Mouse (Mus musculus) liver, embryonic 14.5 days (tissue): Measurements from ENCODE around the gene Col18a1. TPM values are rescaled to one million over a fixed set of nuclear protein-coding genes. Genes with fewer than 3 reads are reported as not detected.
A peak's percentile ranks its signal among the peaks of the same experiment; 100 is the strongest.
"Not testable (repeated sequence)": the region's sequence is repeated elsewhere in the genome, so short reads cannot be mapped to it uniquely, and the experiment has no call there.

Experiments
- ATAC-seq: fragments of 200-750 bp; cut with Nextera tagmentation; 2 replicates; pipeline ENCODE4 v1.8.0; 2017; ENCODE audit warnings: moderate number of reproducible peaks, mild to moderate bottlenecking, moderate library complexity; ENCODE audit not compliant: insufficient read depth
- DNase-seq, 3 experiments: peaks; one replicate each; pipeline ENCODE4 v3.0.0-alpha.2; 2012 to 2013; ENCODE audit warnings: low read depth in 3 of 3, low spot score in 3 of 3
- H3K27ac ChIP-seq: fragments of 300-500 bp; sonication (generic); 2 replicates; pipeline ENCODE4 v1.5.1; 2014; ENCODE audit warnings: moderate library complexity, mild to moderate bottlenecking, control low read depth, inconsistent platforms
- H3K27me3 ChIP-seq: fragments of 300-500 bp; sonication (generic); 2 replicates; pipeline ENCODE4 v1.6.1; 2014; ENCODE audit warnings: mild to moderate bottlenecking, low read length, moderate library complexity; ENCODE audit not compliant: control insufficient read depth, insufficient read depth
- H3K36me3 ChIP-seq: fragments of 300-500 bp; sonication (generic); replicated peaks from 2 replicates; pipeline ENCODE4 v1.6.1; 2014; ENCODE audit warnings: low read depth; ENCODE audit not compliant: control insufficient read depth, insufficient read depth
- H3K4me1 ChIP-seq, 2 experiments: fragments of 200-500 bp in 1 of 2; fragments of 300-500 bp in 1 of 2; sonication (generic) in 1 of 2; replicated peaks; 2 replicates each; pipeline ENCODE4 v1.6.1; 2012 to 2014; ENCODE audit warnings: antibody characterized with exemption in 1 of 2, inconsistent platforms in 1 of 2, low read length in 1 of 2; ENCODE audit not compliant: control insufficient read depth in 2 of 2, insufficient read depth in 2 of 2
- H3K4me2 ChIP-seq: fragments of 300-500 bp; sonication (generic); 2 replicates; pipeline ENCODE4 v1.6.1; 2014; ENCODE audit warnings: low read depth, mild to moderate bottlenecking, control low read depth, moderate library complexity
- H3K4me3 ChIP-seq, 2 experiments: fragments of 200-500 bp in 1 of 2; fragments of 300-500 bp in 1 of 2; sonication (generic) in 1 of 2; 2 replicates each; pipeline ENCODE4 v1.5.1; 2012 to 2014; ENCODE audit warnings: low read depth in 2 of 2, low read length in 2 of 2, mild to moderate bottlenecking in 2 of 2, control low read depth in 1 of 2, inconsistent platforms in 1 of 2, moderate library complexity in 1 of 2; ENCODE audit not compliant: insufficient read depth in 1 of 2
- H3K9ac ChIP-seq: fragments of 300-500 bp; sonication (generic); replicated peaks from 2 replicates; pipeline ENCODE4 v1.6.1; 2014; ENCODE audit warnings: mild to moderate bottlenecking, control low read depth, moderate library complexity
- H3K9me3 ChIP-seq: fragments of 300-500 bp; sonication (generic); 2 replicates; pipeline ENCODE4 v1.6.1; 2016; ENCODE audit warnings: low read length, mixed read lengths; ENCODE audit not compliant: control insufficient read depth
- CTCF ChIP-seq: IDR thresholded peaks from 2 replicates; pipeline ENCODE4 v1.5.1; 2016; ENCODE audit warnings: antibody characterized with exemption, low read depth, control low read depth
- EP300 ChIP-seq: IDR thresholded peaks from 2 replicates; pipeline ENCODE4 v1.6.1; 2016; ENCODE audit warnings: antibody characterized with exemption, low read depth
- WGBS: fragments of 180-500 bp; shearing (Covaris S2); extraction: QIAGEN DNeasy Blood & Tissue Kit; methylation state at CpG from one replicate; pipeline ENCODE4 v1.1.7; 2014; ENCODE audit not compliant: insufficient replicate concordance; 5-methylcytosine and 5-hydroxymethylcytosine counted together
- polyA plus RNA-seq, 2 experiments: library from polyadenylated mRNA; depleted of rRNA in 1 of 2; stranded (reverse) in 1 of 2; unstranded in 1 of 2; fragments of >200 nt; fragmentation: Nextera tagmentation in 1 of 2; extraction: Ambion mirVana in 1 of 2; gene quantifications; 2 replicates each; pipeline versions ENCODE4 v1.2.1 to v1.2.3; 2012 to 2014

Gene Col18a1
- polyA plus RNA-seq, 2 experiments, result 24.6 to 31.4 TPM

DNA sequence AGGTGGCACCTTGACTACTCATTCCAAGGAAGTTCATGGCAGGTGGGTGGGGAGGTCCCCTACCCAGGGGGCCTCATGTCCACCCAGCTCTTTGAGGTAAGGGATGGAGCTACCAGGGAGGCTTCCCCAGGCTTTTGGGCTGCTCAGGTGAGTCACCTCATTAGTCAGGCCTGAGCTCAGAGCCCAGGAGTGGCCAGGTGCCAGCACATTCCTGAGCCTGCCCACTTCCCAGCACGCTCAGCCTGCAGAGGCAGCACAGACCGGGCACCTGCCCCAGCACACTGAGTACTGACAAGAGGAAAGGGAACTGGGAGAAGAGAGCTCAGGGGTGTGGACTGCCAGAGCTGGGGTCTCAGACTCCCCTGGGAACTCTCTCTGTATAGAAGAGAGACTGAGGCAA, 24.0 kb downstream of the Col18a1 start:
- Histone ChIP-seq H3K4me2 (no peak overlapping the region), H3K36me3 (no peaks in the 10 kb centered on the region), H3K4me3 (no peak overlapping the region), H3K27ac (no peak overlapping the region), H3K4me1 (peaks cover 0 to 5% of the 10 kb centered on the region in 2 experiments; a peak in 2 of 4 replicates), H3K27me3 (no peaks in the 10 kb centered on the region), H3K9ac (no peak overlapping the region), H3K9me3 (no peaks in the 10 kb centered on the region)
- ATAC-seq (no peak), DNase-seq (no peak)
- TF ChIP-seq EP300 (no peak), CTCF (no peak)
- 84% methylated on average over 2 of the region's 2 CpGs for WGBS

DNA sequence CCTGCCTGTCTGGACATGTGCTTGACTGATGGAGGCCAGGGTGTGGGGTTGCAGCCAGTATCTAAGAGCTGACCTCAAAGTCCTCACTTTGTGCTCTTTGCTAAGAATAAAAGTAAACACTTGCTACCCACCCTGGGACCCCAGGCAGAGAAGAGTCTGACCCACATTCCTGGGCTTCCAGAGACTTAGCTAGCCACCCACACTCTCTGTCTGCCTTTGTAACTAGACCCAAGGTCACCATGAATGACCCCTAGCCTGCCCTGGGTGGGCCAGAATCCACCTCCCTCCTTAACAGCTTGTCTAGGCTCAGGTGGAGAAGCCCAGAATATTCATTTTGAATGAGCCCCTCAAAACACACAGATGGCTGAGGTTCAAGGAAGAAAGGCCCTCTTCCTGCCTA, 28.0 kb downstream of the Col18a1 start:
- Histone ChIP-seq H3K9me3 (no peaks in the 10 kb centered on the region; the same call in 1 of the 2 replicates), H3K27ac (no peak overlapping the region), H3K9ac (no peak overlapping the region), H3K27me3 (no peaks in the 10 kb centered on the region), H3K4me2 (no peak overlapping the region), H3K4me3 (no peak overlapping the region), H3K36me3 (no peaks in the 10 kb centered on the region), H3K4me1 (peaks cover 27 to 37% of the 10 kb centered on the region in 2 experiments)
- TF ChIP-seq EP300 (no peak), CTCF (no peak)
- DNase-seq (no peak), ATAC-seq (no peak)

DNA sequence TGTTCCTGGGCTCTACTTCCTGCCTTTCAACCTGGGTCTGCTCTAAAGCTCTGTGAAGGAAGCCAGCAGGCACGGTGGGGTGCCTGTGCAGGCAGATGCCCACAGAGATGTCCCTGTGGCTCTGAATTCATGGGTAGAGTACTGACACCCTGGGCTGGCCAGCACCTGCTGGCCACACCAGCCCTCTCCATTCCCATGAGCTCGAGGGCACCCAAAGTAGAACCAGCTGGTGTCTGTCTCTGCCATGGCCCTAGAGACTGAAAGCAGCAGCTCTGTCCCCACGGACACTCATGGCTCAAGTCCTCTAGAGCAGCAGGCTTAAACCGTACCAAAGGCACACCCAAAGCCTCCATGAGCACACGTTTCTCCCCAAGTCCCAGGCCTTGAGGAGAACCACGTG, 30.1 kb downstream of the Col18a1 start:
- Histone ChIP-seq H3K9ac (no peak overlapping the region), H3K4me1 (peaks cover 41 to 53% of the 10 kb centered on the region in 2 experiments), H3K4me2 (no peak overlapping the region), H3K36me3 (no peaks in the 10 kb centered on the region), H3K27ac (peak overlapping the region; percentile 18; the same call in 1 of the 2 replicates), H3K4me3 (no peak overlapping the region), H3K9me3 (no peaks in the 10 kb centered on the region; the same call in 1 of the 2 replicates), H3K27me3 (no peaks in the 10 kb centered on the region)
- no peak for TF ChIP-seq EP300
- no peak for TF ChIP-seq CTCF
- WGBS, result 60% methylated on average over 6 of the region's 6 CpGs
- ATAC-seq (no peak), DNase-seq (no peak)

DNA sequence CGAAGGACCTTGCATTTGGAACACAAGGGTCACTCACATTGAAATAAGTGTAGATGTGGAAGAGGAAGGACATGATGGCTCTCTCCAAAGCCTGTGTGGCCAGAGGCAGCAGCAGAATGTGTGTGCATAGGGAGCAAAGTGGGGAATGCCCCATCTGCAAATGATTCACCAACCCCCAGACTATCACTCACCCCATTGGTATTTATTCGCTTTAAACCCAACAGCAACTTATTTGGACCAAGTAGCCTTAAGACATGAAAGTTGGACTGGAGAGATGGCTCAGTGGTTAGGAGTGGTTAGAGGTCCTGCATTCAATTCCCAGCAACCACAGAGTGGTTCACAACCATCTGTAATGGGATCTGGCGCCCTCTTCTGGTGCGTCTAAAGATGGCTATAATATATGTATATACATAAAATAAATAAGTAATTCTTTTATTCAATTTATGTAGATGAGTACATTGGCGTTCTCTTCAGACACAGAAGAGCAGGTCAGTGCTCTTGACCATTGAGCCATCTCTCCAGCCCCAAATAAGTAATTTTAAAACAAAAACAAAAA, 31.0 kb downstream of the Col18a1 start:
- WGBS, result 85% methylated on average over 5 of the region's 5 CpGs
- ATAC-seq (no peak), DNase-seq (no peak)
- no peaks in the 10 kb centered on the region for H3K36me3 ChIP-seq
- peaks cover 41 to 58% of the 10 kb centered on the region in 2 experiments for H3K4me1 ChIP-seq
- no peak overlapping the region for H3K9ac ChIP-seq
- TF ChIP-seq EP300 (no peak), CTCF (peak; percentile 58)
- H3K27ac ChIP-seq, result peak overlapping the region; percentile 50; the same call in 1 of the 2 replicates
- no peaks in the 10 kb centered on the region for H3K27me3 ChIP-seq
- H3K4me3 ChIP-seq, result no peak overlapping the region
- no peak overlapping the region for H3K4me2 ChIP-seq
- no peaks in the 10 kb centered on the region; the same call in 1 of the 2 replicates for H3K9me3 ChIP-seq

DNA sequence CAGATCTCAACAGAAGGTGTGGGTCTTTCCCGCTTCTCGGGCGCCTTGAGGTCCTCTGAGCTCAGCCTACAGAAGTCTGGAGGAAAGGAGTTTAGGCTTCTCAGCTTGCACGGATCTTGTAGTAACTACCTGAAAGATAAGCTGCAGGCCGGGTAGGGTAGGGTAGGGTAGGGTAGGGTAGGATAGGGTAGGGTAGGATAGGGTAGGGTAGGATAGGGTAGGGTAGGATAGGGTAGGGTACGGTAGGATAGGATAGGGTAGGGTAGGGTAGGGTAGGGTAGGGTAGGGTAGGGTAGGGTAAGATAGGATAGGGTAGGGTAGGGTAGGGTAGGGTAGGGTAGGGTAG, 31.6 kb downstream of the Col18a1 start:
- peak overlapping the region; percentile 53 for H3K4me2 ChIP-seq
- WGBS, result 7% methylated on average over 6 of the region's 6 CpGs
- peak; percentile 74 for ATAC-seq
- H3K27me3 ChIP-seq, H3K9me3 ChIP-seq, H3K36me3 ChIP-seq, H3K4me3 ChIP-seq, DNase-seq: not testable (repeated sequence)
- H3K4me1 ChIP-seq, result peaks cover 41 to 58% of the 10 kb centered on the region in 2 experiments
- peak overlapping the region; percentile 28; the same call in 1 of the 2 replicates for H3K9ac ChIP-seq
- H3K27ac ChIP-seq, result peak overlapping the region; percentile 50
